Mouse (Mus musculus): ENCODE results near the gene Angel2.
"Not testable (repeated sequence)": the region's sequence is repeated elsewhere in the genome, so short reads cannot be mapped to it uniquely, and the experiment has no call there.

Angel2 gene

DNA sequence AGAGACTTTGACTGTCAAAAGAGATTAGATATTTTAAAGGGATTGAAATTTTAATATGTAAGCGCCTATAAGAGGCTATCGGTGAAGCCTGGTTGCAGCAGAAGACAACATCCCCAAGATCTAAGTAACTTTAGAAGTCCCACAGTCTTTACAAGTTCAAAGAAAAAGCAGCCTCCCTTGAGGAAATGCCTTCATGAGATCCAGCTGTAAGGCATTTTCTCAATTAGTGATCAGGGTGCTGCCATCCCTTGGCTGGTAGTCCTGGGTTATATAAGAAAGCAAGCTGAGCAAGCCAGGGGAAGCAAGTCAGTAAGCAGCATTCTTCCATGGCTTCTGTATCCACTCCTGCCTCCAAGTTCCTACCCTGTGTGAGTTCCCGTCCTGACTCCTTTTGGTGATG, at the start of gene Angel2:
Gene Angel2 (plus strand): TSS at position 301 of the 400 bp plus-strand sequence.
- DNase-seq, result not testable (repeated sequence)

DNA sequence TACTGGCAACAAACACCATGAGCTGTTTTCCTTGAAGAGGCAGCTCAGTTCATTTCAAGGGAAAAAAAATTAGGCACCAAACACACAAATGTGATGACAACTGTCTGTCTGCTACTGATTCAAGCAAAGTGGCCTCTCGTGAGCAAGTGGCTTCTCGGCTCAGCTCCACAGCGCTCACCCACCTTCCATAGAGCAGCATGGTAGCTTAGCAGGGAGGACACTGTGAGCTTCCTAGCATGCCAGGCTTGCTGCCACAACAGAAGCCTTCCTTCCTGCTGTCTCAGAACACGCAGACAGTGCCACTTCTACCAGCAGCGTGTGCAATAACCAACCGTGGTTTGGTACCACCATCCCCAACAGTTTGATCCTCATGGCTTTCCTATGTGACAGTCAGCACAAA, 49.2 kb upstream of the Angel2 start:
- no peak for DNase-seq

DNA sequence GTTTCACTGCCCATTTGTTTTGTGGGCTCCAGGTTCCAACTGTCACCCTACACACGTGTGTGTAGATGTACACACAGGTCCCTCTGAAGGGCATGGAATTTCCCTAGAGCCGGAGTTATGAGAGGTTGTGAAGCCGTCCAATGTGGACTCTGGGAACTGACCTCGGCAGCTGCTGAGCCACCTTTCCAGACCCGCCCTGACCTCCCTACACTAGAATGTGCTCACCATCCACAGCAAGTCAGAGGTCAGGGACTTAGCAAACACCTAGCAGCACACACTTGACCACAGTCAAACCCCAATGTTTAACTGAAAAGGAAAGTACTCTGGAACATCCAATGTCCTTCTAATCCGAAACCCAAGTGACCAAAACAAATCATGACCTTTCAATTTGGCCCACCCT, 44.3 kb upstream of the Angel2 start:
- DNase-seq, result peak; percentile 22

GRCm38 (mm10) chr1:190881422-190881821, 43.5 kb upstream of the Angel2 start:
- DNase-seq, result peak; percentile 43

GRCm38 (mm10) chr1:190886014-190886413, 38.9 kb upstream of the Angel2 start:
- DNase-seq, result no peak

DNA sequence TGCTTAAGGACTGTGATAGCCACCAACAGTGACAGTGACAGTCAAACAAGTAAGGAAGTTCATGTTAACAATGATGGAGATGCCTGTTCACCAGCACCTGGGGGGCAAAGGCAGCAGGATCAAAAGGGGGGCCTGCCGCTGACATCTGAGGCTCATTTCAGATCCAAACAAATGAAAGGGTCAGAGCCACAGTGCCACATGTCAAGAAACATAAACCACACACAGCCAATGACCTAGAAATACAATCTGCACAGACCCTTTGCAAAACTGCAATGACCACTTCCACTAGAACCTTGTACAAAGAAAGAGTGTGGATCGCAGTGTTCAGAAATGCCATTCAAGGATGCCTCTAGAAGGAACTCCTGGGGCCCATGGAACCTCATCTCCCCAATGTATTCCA, 36.9 kb upstream of the Angel2 start:
- no peak for DNase-seq

- DNase-seq, result no peak
These were observed 36.3 kb upstream of the Angel2 start for GRCm38 (mm10) chr1:190888646-190889045.

GRCm38 (mm10) chr1:190893559-190894167, 31.2 kb upstream of the Angel2 start:
- no peak for DNase-seq

GRCm38 (mm10) chr1:190898186-190898585, 26.7 kb upstream of the Angel2 start:
- no peak for DNase-seq

DNA sequence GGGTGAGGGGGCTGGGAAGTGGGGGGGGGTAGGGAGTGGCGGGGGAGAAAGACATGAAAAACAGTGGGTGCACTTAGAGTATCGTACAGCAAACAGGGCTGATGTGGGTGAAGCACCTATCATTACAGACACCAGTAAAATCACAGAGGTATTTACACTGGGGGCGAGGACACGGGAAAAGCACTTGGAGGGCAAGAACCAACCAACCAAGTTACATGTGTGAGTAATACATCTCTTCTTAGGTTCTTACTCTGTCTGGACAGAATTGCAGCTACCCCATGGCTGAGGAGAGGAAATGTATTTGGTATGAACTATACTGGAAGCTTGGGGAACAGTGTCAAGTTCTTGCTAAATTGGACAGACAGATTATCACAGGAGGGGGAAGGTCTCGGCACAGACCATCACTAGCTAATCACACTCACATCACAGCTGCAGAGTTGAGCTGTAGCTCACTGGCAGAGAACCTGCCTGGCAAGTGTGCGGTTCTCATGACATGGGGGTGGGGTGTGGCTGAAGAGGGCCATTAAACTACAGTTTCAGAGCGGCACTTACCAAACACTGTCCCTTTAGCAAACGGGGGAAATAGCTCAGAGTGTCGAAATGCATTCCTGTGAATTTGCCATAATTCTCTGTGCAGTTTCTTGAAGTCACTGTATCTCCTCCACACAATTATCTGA, 25.9 kb upstream of the Angel2 start:
- DNase-seq, result no peak

DNA sequence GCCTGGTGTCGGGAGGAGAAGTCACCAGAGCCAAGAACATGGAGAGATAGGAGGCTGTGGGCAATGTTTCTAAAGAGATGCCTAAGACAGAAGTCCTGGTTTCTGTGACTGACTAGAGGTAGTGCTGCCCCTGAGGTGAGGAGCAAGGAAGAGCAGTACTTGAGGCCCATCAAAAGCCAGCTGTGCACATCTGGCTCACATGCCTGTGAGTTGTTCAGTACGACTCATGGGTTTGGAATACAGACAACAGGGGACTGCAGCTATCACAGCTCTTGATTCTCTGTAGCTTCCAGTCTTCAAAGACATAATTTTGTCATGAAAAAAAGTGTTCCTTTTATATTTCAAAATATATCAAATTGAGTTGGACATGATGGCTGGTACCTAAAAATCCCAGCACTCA, 23.8 kb upstream of the Angel2 start:
- DNase-seq, result no peak

GRCm38 (mm10) chr1:190904136-190904535, 20.8 kb upstream of the Angel2 start:
- no peak for DNase-seq

- DNase-seq, result no peak
These were observed 20.2 kb upstream of the Angel2 start for GRCm38 (mm10) chr1:190904714-190905113.

DNA sequence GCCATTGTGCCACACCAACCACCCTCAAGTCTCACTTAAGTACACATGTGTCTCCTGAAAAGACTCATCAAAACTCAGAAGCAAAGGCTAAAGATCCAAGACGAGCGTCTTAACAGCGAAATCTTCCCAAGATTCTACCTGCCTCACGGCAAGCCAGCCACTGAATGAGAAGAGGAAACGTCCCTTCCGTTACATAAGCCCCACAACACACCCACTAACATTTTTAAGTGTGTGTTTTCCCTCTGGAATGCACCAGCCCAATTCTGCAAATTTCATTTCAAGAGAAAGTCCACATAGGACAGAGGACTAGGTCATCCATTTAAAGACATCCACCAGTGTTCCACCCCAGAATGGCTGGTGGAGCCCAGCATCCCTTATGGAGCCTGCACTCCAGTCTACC, 14.1 kb upstream of the Angel2 start:
- no peak for DNase-seq

- DNase-seq, result peak; percentile 73
These were observed 13.3 kb upstream of the Angel2 start, which contains the start of gene Rps6kc1 for GRCm38 (mm10) chr1:190911415-190912123. TSS of gene Rps6kc1 (minus strand) at chr1:190911770.

- DNase-seq, result no peak
These were observed 12.3 kb upstream of the Angel2 start for GRCm38 (mm10) chr1:190912623-190913022.

GRCm38 (mm10) chr1:190918938-190919337, 6.0 kb upstream of the Angel2 start:
- DNase-seq, result no peak

DNA sequence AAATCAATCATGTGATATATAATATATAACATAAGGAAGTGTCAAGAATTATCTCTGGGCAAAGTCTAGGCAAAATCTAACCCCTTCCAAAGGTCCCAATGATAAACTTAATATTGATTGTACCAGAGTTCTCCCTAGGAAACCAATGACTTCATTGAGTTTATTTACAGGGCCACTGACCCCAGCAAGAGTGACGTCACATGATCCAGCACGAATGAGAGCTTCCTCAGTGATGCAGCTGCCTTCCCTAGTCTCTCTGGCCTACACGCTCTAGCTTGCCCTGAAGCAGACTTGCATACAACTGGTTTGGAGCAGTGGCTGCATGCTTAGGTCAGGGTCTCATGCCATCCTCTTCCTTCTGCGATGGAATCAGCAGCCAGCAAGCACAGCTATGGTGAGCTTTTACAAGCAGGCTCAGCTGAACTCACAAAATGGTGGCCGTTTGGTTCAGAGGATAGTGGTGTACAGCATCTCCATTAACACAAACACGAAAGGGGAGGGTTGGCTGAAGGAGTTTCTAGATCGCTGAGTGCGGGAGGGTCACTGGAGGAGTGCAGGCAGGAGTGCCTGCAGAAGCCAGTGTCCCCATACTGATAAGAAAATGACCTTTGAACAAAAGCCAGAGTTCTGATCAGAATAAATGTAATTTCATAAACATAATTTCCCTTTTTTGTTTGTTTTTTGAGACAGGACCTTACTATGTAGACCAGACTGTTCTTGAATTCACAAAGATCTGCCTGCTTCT, 5.0 kb upstream of the Angel2 start:
- DNase-seq, result no peak

DNA sequence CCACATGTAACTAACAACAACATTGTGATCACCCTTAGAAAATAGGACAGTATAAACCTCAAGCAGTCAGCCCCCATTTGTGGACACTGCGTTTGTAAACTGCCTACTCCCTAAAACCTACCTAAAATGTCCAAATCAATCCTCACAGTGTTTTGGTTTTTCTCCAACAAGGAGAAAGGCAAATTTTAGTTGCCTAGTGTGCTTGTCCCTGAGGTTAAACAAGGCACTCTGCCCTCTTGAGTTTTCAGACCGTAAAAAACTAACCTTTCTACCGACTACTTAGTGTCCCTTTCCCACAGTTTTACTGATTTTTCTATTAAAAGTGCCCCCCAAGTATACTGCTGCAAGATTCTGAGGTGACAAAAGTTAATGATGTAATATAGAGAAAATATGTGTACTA, 2.4 kb downstream of the Angel2 start:
- no peak for DNase-seq

GRCm38 (mm10) chr1:190927751-190928369, 2.9 kb downstream of the Angel2 start:
- DNase-seq, result peak; percentile 14

DNA sequence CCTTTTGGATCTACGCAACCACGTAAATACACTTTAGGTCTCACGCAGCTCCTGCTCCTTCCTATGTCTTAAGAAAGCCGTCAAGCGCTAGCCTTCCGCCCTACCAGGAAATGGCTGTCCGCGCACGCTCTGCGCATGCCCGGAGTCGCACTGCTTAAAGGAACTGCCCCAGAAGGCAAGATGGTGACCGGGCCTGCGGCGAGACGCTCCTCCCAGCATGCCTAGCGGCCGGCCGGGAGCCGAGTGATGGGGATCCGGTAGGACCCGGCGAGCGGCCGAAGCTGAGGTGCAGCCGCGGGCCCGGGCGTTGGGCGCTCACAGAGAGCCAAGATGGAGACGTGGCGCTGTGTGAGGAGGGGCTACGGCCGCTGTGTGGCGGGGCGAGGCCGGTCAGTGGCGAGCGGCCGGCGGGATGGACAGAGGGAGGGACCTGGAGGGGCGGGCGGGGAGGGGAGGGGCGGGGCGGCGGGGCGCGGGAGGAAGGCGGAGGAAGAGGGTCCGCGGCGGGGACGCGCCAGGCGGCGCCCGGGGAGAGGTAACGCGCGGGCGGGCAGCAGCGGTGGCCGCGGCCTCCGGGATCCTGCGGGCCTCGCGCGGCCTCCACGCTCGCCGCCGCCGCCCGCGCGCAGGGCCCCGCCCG, 3.6 kb downstream of the Angel2 start:
- DNase-seq, result peak; percentile 99

GRCm38 (mm10) chr1:190929010-190929695, 4.2 kb downstream of the Angel2 start:
- DNase-seq, result no peak

Measured in liver (tissue).